Mouse (Mus musculus): ENCODE measurements around the gene Best2. TPM values are rescaled to one million over a fixed set of nuclear protein-coding genes. Genes with fewer than 3 reads are reported as not detected.

The Best2 gene
- polyA plus RNA-seq, 1 experiment from 2014 or later = not detected

DNA sequence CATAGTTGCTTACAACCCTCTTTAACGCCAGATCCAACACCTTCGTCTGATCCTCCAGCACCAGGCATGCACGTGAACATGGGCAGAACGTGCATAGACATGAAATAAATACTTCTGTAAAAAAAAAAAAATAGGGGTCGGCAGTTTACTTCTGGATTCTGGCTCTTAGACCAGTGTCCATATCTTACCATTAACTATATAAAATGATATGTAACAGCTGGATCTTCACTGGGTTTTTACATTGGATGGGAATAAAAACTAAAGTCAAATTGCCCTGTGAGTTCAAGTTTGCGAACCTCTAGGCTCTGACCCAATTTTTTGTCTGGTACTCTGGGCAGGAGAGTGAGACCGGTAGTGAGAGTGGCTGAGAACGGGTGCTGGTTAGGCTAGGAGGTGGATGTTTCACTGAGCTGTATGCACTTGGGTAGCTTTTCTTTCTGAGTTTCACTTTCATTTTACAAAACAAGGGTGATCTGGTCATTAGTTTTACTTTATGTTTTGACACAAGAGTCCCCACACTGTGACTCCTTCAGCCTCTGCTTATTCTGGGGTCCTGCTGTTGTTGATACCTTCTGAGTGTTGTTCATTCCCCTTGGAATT is 39.7 kb downstream of the Best2 start:
- peak overlapping the region; percentile 85 for H3K4me3 ChIP-seq (replicated peaks)
- ATAC-seq (ENCODE audit: insufficient read depth) = no peak
- H3K27ac ChIP-seq (replicated peaks) = peak overlapping the region; percentile 97
- H3K4me2 ChIP-seq = peak overlapping the region; percentile 99
- peak overlapping the region; percentile 74 for H3K9ac ChIP-seq
- H3K36me3 ChIP-seq (replicated peaks) = peaks cover 57% of the 10 kb centered on the region
- WGBS (ENCODE audit: insufficient replicate concordance) = 67% methylated on average over 8 of the region's 8 CpGs
- no peaks in the 10 kb centered on the region for H3K9me3 ChIP-seq (replicated peaks)
- H3K4me1 ChIP-seq (replicated peaks) = peaks cover 90% of the 10 kb centered on the region
- H3K27me3 ChIP-seq = peaks cover 21% of the 10 kb centered on the region; the same call in 1 of the 2 replicates

- 60% methylated on average over 4 of the region's 4 CpGs for WGBS (ENCODE audit: insufficient replicate concordance)
- Histone ChIP-seq H3K4me1 (replicated peaks) (peaks cover 86% of the 10 kb centered on the region), H3K4me2 (peak overlapping the region; percentile 99), H3K27ac (replicated peaks) (peak overlapping the region; percentile 97), H3K4me3 (replicated peaks) (peak overlapping the region; percentile 85), H3K27me3 (peaks cover 15% of the 10 kb centered on the region; the same call in 1 of the 2 replicates), H3K9me3 (replicated peaks) (no peaks in the 10 kb centered on the region), H3K9ac (peak overlapping the region; percentile 74; the same call in 1 of the 2 replicates), H3K36me3 (replicated peaks) (peaks cover 57% of the 10 kb centered on the region)
- ATAC-seq (ENCODE audit: insufficient read depth) = no peak
Observed at GRCm38 (mm10) chr8:84973803-84974542, 40.4 kb downstream of the Best2 start.

DNA sequence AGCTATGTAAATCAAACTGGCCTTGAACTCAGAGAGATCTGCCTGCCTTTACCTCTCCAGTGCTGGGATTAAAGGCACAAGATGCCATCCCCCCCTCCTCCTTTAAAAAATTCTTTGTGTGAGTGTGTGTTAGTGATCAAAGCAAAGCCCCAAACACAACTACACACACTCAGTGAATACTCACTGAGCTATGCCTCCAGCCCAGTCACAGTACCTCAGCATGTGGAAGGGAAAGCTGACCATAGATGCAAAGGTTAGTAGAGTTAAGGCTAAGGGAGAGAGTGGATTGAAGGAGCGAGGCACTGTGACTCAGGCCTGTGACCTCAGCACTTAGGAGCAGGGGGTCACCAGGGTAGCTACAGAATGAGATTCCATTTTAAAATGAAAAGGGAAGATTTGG is 41.3 kb downstream of the Best2 start:
- ATAC-seq (ENCODE audit: insufficient read depth) = no peak
- WGBS (ENCODE audit: insufficient replicate concordance) = 77% methylated on average over 1 of the region's 1 CpGs
- Histone ChIP-seq H3K9me3 (replicated peaks) (no peaks in the 10 kb centered on the region), H3K9ac (peak overlapping the region; percentile 74), H3K4me1 (replicated peaks) (peaks cover 86% of the 10 kb centered on the region), H3K4me2 (peak overlapping the region; percentile 99), H3K36me3 (replicated peaks) (peaks cover 57% of the 10 kb centered on the region), H3K27me3 (peaks cover 7% of the 10 kb centered on the region; the same call in 1 of the 2 replicates), H3K4me3 (replicated peaks) (peak overlapping the region; percentile 85), H3K27ac (replicated peaks) (peak overlapping the region; percentile 97)

DNA sequence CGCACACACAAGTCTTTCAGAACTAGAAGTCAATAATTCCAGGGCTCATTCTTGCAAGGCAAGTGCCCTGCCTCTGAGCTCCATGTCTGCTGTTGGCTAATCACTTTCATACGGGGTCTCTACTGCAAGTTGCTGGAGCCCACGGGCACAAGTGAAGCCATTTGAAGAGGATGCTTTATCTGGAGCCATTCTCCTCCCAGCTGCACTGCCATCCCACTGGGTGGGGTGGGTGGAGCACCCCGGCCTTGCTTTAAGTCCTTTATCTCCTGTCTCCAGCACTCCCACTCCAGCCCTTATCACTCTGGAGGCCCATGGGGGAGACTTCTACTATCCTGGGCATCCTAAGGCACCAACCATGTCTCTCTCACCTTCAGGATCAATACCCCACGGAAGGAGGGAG is 43.4 kb downstream of the Best2 start:
- Histone ChIP-seq H3K4me1 (replicated peaks) (peaks cover 85% of the 10 kb centered on the region), H3K9ac (peak overlapping the region; percentile 95), H3K36me3 (replicated peaks) (peaks cover 61% of the 10 kb centered on the region), H3K27me3 (no peaks in the 10 kb centered on the region), H3K9me3 (replicated peaks) (no peaks in the 10 kb centered on the region), H3K27ac (replicated peaks) (peak overlapping the region; percentile 97), H3K4me2 (peak overlapping the region; percentile 99), H3K4me3 (replicated peaks) (peak overlapping the region; percentile 85)
- WGBS (ENCODE audit: insufficient replicate concordance) = 17% methylated on average over 5 of the region's 5 CpGs
- ATAC-seq (ENCODE audit: insufficient read depth) = peak; percentile 82

DNA sequence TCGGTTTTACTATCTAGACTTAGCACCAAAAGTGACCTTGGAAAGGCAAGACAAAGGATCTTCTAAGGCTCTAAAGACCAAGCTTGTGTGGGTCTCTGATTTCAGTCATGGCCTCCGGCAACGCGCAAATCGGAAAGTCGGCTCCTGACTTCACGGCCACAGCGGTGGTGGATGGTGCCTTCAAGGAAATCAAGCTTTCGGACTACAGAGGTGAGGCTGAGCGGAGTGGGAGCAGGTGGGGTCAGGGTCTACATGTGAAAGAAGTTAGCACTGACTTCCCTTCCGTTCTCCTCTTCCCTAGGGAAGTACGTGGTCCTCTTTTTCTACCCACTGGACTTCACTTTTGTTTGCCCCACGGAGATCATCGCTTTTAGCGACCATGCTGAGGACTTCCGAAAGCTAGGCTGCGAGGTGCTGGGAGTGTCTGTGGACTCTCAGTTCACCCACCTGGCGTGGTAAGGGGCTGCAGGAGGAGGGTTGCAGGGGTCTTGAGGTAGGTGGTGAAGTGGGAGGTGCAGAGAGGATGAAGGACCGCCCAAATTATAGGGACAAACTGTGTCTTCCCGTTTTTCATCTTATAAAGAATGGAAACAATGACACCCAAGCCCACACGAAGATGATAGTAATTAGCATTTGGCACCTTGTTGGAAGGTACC is 44.1 kb downstream of the Best2 start:
- Histone ChIP-seq H3K4me1 (replicated peaks) (peaks cover 83% of the 10 kb centered on the region), H3K9ac (peak overlapping the region; percentile 95), H3K27ac (replicated peaks) (peak overlapping the region; percentile 97), H3K27me3 (no peaks in the 10 kb centered on the region), H3K4me2 (peak overlapping the region; percentile 99), H3K36me3 (replicated peaks) (peaks cover 56% of the 10 kb centered on the region), H3K9me3 (replicated peaks) (no peaks in the 10 kb centered on the region), H3K4me3 (replicated peaks) (peak overlapping the region; percentile 85)
- 9% methylated on average over 21 of the region's 21 CpGs for WGBS (ENCODE audit: insufficient replicate concordance)
- ATAC-seq (ENCODE audit: insufficient read depth) = no peak

DNA sequence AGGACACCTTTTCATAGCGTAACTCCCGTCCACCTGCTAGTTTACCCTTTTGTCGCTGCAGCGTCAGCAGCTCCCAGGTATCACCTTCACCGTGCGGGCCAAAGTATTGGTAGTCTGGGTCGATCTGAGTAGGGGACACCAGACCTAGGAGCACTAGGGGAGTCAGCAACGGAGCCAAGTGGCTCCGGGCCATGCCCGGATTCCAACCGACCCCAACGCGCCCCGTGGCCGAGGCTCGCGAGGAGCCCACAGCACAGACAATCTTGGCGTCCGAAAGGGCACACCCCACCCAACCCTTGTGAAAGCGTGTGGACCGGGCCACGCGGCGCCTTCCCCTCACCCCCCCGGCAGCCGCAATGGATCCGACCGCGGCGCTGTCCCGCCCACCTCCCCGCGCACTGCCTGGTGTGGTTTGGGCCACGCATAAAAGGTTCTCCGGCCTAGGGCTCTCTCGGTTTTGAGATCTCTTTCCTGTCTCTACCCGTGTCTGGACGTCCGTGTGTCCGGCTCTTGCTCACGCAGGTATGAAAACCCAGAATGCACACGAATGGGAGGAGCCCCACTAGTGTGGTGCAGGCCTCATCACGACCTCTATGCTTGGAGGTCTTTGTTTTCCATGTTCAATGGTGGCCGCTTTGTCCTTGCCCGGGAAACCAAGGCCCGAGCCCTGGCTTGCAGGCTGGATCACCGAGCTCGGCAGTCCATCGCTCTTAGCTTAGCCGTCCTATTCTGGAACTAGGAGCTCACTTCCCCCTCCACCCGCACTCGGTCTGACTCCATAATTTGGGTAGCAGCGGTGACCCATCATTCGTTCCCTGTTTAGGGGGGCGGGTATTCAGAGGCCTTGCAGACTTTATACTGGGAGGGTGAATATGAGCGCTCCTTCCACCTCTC is 44.8 kb downstream of the Best2 start, which contains the start of the genes Gm49661, Prdx2 and Rnaseh2a:
Gene Gm49661 (minus strand): TSS at position 193 of the 894 bp plus-strand sequence.
Gene Prdx2 (plus strand): TSS at position 347 of the 894 bp plus-strand sequence.
Gene Rnaseh2a (minus strand): TSS at position 527 of the 894 bp plus-strand sequence.
- Histone ChIP-seq H3K4me1 (replicated peaks) (peaks cover 82% of the 10 kb centered on the region), H3K36me3 (replicated peaks) (peaks cover 49% of the 10 kb centered on the region), H3K4me3 (replicated peaks) (peak within 1 kb of the TSS; percentile 85), H3K9me3 (replicated peaks) (no peaks in the 10 kb centered on the region), H3K27me3 (no peaks in the 10 kb centered on the region), H3K27ac (replicated peaks) (peak within 1 kb of the TSS; percentile 97), H3K4me2 (peak within 1 kb of the TSS; percentile 99), H3K9ac (peak within 1 kb of the TSS; percentile 95)
- ATAC-seq (ENCODE audit: insufficient read depth) = peak; percentile 68
- WGBS (ENCODE audit: insufficient replicate concordance) = under 1% methylated on average over 56 of the region's 56 CpGs

GRCm38 (mm10) chr8:84968650-84969049 is 45.7 kb downstream of the Best2 start:
- Histone ChIP-seq H3K4me2 (peak overlapping the region; percentile 99), H3K9ac (peak overlapping the region; percentile 95), H3K4me1 (replicated peaks) (peaks cover 82% of the 10 kb centered on the region), H3K36me3 (replicated peaks) (peaks cover 46% of the 10 kb centered on the region), H3K9me3 (replicated peaks) (no peaks in the 10 kb centered on the region), H3K27ac (replicated peaks) (peak overlapping the region; percentile 97), H3K4me3 (replicated peaks) (peak overlapping the region; percentile 85), H3K27me3 (no peaks in the 10 kb centered on the region)
- WGBS (ENCODE audit: insufficient replicate concordance) = 8% methylated on average over 2 of the region's 2 CpGs
- no peak for ATAC-seq (ENCODE audit: insufficient read depth)

- peaks cover 73% of the 10 kb centered on the region for H3K4me1 ChIP-seq (replicated peaks)
- no peaks in the 10 kb centered on the region for H3K9me3 ChIP-seq (replicated peaks)
- H3K9ac ChIP-seq = peak overlapping the region; percentile 95; the same call in 1 of the 2 replicates
- WGBS (ENCODE audit: insufficient replicate concordance) = 80% methylated on average over 13 of the region's 13 CpGs
- H3K27ac ChIP-seq (replicated peaks) = peak overlapping the region; percentile 97
- peaks cover 42% of the 10 kb centered on the region for H3K36me3 ChIP-seq (replicated peaks)
- peak overlapping the region; percentile 85; the same call in 1 of the 2 replicates for H3K4me3 ChIP-seq (replicated peaks)
- no peak for ATAC-seq (ENCODE audit: insufficient read depth)
- peak overlapping the region; percentile 99 for H3K4me2 ChIP-seq
- H3K27me3 ChIP-seq = no peaks in the 10 kb centered on the region
Observed at GRCm38 (mm10) chr8:84967532-84968304, 46.6 kb downstream of the Best2 start.

GRCm38 (mm10) chr8:84966603-84967002 is 47.7 kb downstream of the Best2 start:
- peaks cover 42% of the 10 kb centered on the region for H3K36me3 ChIP-seq (replicated peaks)
- peak overlapping the region; percentile 97 for H3K27ac ChIP-seq (replicated peaks)
- H3K9ac ChIP-seq = peak overlapping the region; percentile 51; the same call in 1 of the 2 replicates
- no peaks in the 10 kb centered on the region for H3K9me3 ChIP-seq (replicated peaks)
- H3K4me3 ChIP-seq (replicated peaks) = peak overlapping the region; percentile 85
- H3K4me1 ChIP-seq (replicated peaks) = peaks cover 61% of the 10 kb centered on the region
- H3K4me2 ChIP-seq = peak overlapping the region; percentile 99
- ATAC-seq (ENCODE audit: insufficient read depth) = no peak
- no peaks in the 10 kb centered on the region for H3K27me3 ChIP-seq
- 15% methylated on average over 3 of the region's 3 CpGs for WGBS (ENCODE audit: insufficient replicate concordance)
